Mouse (Mus musculus) thymus, adult 2 months (tissue): Measurements from ENCODE around the gene Zfp362.
A peak's percentile ranks its signal among the peaks of the same experiment; 100 is the strongest.

ENCODE experiments used
- CTCF ChIP-seq: fragments of 200-500 bp; IDR thresholded peaks from 2 replicates; pipeline ENCODE4 v1.5.1; 2012; ENCODE audit warnings: mild to moderate bottlenecking, control low read depth, low read length, moderate library complexity, borderline replicate concordance; ENCODE audit not compliant: control insufficient read depth, poor library complexity, insufficient read depth; ENCODE audit errors: extremely low read depth
- POLR2A ChIP-seq: fragments of 200-500 bp; IDR thresholded peaks from 2 replicates; pipeline ENCODE4 v1.6.1; 2012; ENCODE audit warnings: mild to moderate bottlenecking, low read length, control low read depth, moderate library complexity; ENCODE audit not compliant: control insufficient read depth, poor library complexity, insufficient read depth; ENCODE audit errors: extremely low read depth

DNA sequence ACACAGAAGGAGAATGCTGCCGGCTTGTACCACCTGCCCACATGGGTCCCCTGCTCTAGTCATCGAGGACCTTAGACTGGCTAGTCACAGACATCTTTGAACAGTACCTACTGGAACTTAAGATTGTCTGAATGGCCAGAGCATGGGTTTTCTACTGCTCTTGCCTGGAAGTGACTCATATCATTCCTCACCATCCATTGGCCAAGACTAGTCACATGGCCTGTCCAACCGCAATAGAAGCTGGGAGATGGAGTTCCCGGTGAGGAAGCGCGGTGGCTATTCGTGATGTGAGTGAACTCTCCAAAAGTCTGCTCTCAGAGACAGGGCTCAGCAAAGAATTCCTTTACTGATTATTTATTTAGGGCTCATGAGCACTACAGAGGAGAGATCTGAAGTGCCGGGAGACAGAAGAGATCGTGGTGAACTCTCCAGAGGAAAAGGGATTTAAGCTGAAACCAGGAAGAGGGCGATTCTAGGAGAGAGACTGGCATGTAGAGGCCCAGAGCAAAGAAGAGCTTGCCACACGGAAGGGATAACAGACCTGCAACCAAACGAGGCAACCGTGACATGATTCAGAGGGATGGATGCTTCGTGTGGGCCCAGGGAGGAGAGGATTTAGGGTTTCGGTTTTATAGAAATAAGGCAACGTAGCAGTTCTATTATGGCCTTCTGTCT lies 5.7 kb upstream of the Zfp362 start:
- no peak for TF ChIP-seq CTCF
- TF ChIP-seq POLR2A, result peak; percentile 23; the same call in 1 of the 2 replicates
